Mouse (Mus musculus) midbrain, embryonic 15.5 days (tissue): ENCODE results near the gene Ankrd33b. TPM values are rescaled to one million over a fixed set of nuclear protein-coding genes. Genes with fewer than 3 reads are reported as not detected.

Experiments used
- ATAC-seq: fragments of 200-750 bp; cut with Nextera tagmentation; replicated peaks from 2 replicates; pipeline ENCODE4 v1.8.0; 2017; ENCODE audit warnings: moderate TSS enrichment
- H3K27ac ChIP-seq: fragments of 300-500 bp; sonication (generic); 2 replicates; pipeline ENCODE4 v1.5.1; 2015; ENCODE audit warnings: mild to moderate bottlenecking, inconsistent platforms
- H3K27me3 ChIP-seq: fragments of 300-500 bp; sonication (generic); replicated peaks from 2 replicates; pipeline ENCODE4 v1.6.1; 2015; ENCODE audit warnings: inconsistent platforms
- H3K36me3 ChIP-seq: fragments of 300-500 bp; sonication (generic); replicated peaks from 2 replicates; pipeline ENCODE4 v1.6.1; 2015; ENCODE audit warnings: inconsistent platforms
- H3K4me1 ChIP-seq: fragments of 300-500 bp; sonication (generic); 2 replicates; pipeline ENCODE4 v1.6.1; 2015; ENCODE audit warnings: inconsistent platforms
- H3K4me2 ChIP-seq: fragments of 300-500 bp; sonication (generic); 2 replicates; pipeline ENCODE4 v1.6.1; 2015; ENCODE audit warnings: inconsistent platforms, mild to moderate bottlenecking, moderate library complexity
- H3K4me3 ChIP-seq: fragments of 300-500 bp; sonication (generic); 2 replicates; pipeline ENCODE4 v1.5.1; 2015; ENCODE audit warnings: mild to moderate bottlenecking, inconsistent platforms
- H3K9ac ChIP-seq: fragments of 300-500 bp; sonication (generic); 2 replicates; pipeline ENCODE4 v1.6.1; 2015; ENCODE audit warnings: mild to moderate bottlenecking, inconsistent platforms
- H3K9me3 ChIP-seq: fragments of 300-500 bp; sonication (generic); 2 replicates; pipeline ENCODE4 v1.6.1; 2016; ENCODE audit warnings: inconsistent platforms
- WGBS: fragments of 180-500 bp; shearing (Covaris S2); methylation state at CpG from one replicate; pipeline ENCODE4 v1.1.7; 2015; ENCODE audit warnings: mixed read lengths; 5-methylcytosine and 5-hydroxymethylcytosine counted together
- polyA plus RNA-seq: library from polyadenylated mRNA; unstranded; fragments of >200 nt; fragmentation: Nextera tagmentation; extraction: Ambion mirVana; gene quantifications from 2 replicates; pipeline ENCODE4 v1.2.1, GENCODE M21; 2015

Ankrd33b gene
- polyA plus RNA-seq, 1 experiment from 2014 or later = 1.1 TPM

GRCm38 (mm10) chr15:31309526-31309925 lies 58.0 kb downstream of the Ankrd33b start:
- H3K27ac ChIP-seq = no peak overlapping the region
- no peak overlapping the region for H3K4me2 ChIP-seq
- no peaks in the 10 kb centered on the region for H3K27me3 ChIP-seq
- H3K4me3 ChIP-seq = no peak overlapping the region
- peaks cover 3% of the 10 kb centered on the region; the same call in 1 of the 2 replicates for H3K9me3 ChIP-seq
- H3K36me3 ChIP-seq = no peaks in the 10 kb centered on the region
- H3K4me1 ChIP-seq = no peaks in the 10 kb centered on the region
- ATAC-seq = no peak
- whole genome bisulfite sequencing = 72% methylated on average over 15 of the region's 15 CpGs
- H3K9ac ChIP-seq = no peak overlapping the region

- H3K27me3 ChIP-seq = no peaks in the 10 kb centered on the region
- no peak overlapping the region for H3K9ac ChIP-seq
- peaks cover 3% of the 10 kb centered on the region; the same call in 1 of the 2 replicates for H3K9me3 ChIP-seq
- ATAC-seq = no peak
- WGBS = 77% methylated on average over 4 of the region's 4 CpGs
- no peaks in the 10 kb centered on the region for H3K36me3 ChIP-seq
- H3K4me3 ChIP-seq = no peak overlapping the region
- H3K4me2 ChIP-seq = no peak overlapping the region
- no peak overlapping the region for H3K27ac ChIP-seq
- no peaks in the 10 kb centered on the region; the same call in 1 of the 2 replicates for H3K4me1 ChIP-seq
Measured at GRCm38 (mm10) chr15:31306726-31307125, 60.8 kb downstream of the Ankrd33b start.

GRCm38 (mm10) chr15:31305181-31305580 lies 62.3 kb downstream of the Ankrd33b start:
- Histone ChIP-seq H3K4me3 (no peak overlapping the region), H3K4me2 (no peak overlapping the region), H3K9me3 (peaks cover 3% of the 10 kb centered on the region; the same call in 1 of the 2 replicates), H3K36me3 (no peaks in the 10 kb centered on the region), H3K9ac (no peak overlapping the region), H3K4me1 (no peaks in the 10 kb centered on the region; the same call in 1 of the 2 replicates), H3K27me3 (no peaks in the 10 kb centered on the region), H3K27ac (no peak overlapping the region)
- ATAC-seq = no peak; the same call in 1 of the 2 replicates
- 44% methylated on average over 6 of the region's 6 CpGs for WGBS

- Histone ChIP-seq H3K27ac (no peak overlapping the region), H3K36me3 (no peaks in the 10 kb centered on the region)
- WGBS = 89% methylated on average over 3 of the region's 3 CpGs
Measured at GRCm38 (mm10) chr15:31304302-31304701, 63.2 kb downstream of the Ankrd33b start.

GRCm38 (mm10) chr15:31302293-31302990 lies 65.1 kb downstream of the Ankrd33b start:
- Histone ChIP-seq H3K36me3 (no peaks in the 10 kb centered on the region), H3K9ac (no peak overlapping the region), H3K9me3 (no peaks in the 10 kb centered on the region), H3K4me3 (no peak overlapping the region), H3K4me2 (no peak overlapping the region), H3K27me3 (no peaks in the 10 kb centered on the region; the same call in 1 of the 2 replicates), H3K4me1 (peaks cover 12% of the 10 kb centered on the region), H3K27ac (no peak overlapping the region)
- WGBS = 66% methylated on average over 12 of the region's 12 CpGs
- no peak for ATAC-seq

More at GRCm38 (mm10) chr15:31304302-31304701, 63.2 kb downstream of the Ankrd33b start:
- H3K9me3 ChIP-seq = peaks cover 3% of the 10 kb centered on the region; the same call in 1 of the 2 replicates
- H3K4me2 ChIP-seq = no peak overlapping the region
- no peaks in the 10 kb centered on the region for H3K27me3 ChIP-seq
- no peak overlapping the region for H3K4me3 ChIP-seq
- no peak overlapping the region for H3K9ac ChIP-seq
- H3K4me1 ChIP-seq = peaks cover 5% of the 10 kb centered on the region
- no peak for ATAC-seq

- H3K9me3 ChIP-seq = no peaks in the 10 kb centered on the region
- no peak overlapping the region for H3K4me3 ChIP-seq
- no peak overlapping the region for H3K27ac ChIP-seq
- WGBS = 58% methylated on average over 6 of the region's 6 CpGs
- peaks cover 8% of the 10 kb centered on the region; the same call in 1 of the 2 replicates for H3K27me3 ChIP-seq
- peaks cover 19% of the 10 kb centered on the region for H3K4me1 ChIP-seq
- no peak overlapping the region for H3K4me2 ChIP-seq
- ATAC-seq = no peak
- H3K9ac ChIP-seq = no peak overlapping the region
- H3K36me3 ChIP-seq = no peaks in the 10 kb centered on the region
Measured at GRCm38 (mm10) chr15:31299258-31299917, 68.1 kb downstream of the Ankrd33b start.

- Histone ChIP-seq H3K36me3 (no peaks in the 10 kb centered on the region), H3K4me1 (peaks cover 19% of the 10 kb centered on the region), H3K27ac (no peak overlapping the region), H3K9me3 (no peaks in the 10 kb centered on the region), H3K4me2 (peak overlapping the region; percentile 82), H3K4me3 (peak overlapping the region; percentile 40), H3K9ac (0 out of 2 replicates have a peak overlapping the region, but pooled peaks have one; percentile 27), H3K27me3 (peaks cover 8% of the 10 kb centered on the region; the same call in 1 of the 2 replicates)
- ATAC-seq = peak; percentile 27; the same call in 1 of the 2 replicates
- 22% methylated on average over 13 of the region's 13 CpGs for WGBS
Measured at GRCm38 (mm10) chr15:31297777-31298137, 69.8 kb downstream of the Ankrd33b start.

- Histone ChIP-seq H3K27me3 (peaks cover 8% of the 10 kb centered on the region; the same call in 1 of the 2 replicates), H3K9me3 (no peaks in the 10 kb centered on the region), H3K4me1 (peaks cover 19% of the 10 kb centered on the region), H3K4me3 (peak overlapping the region; percentile 40), H3K36me3 (no peaks in the 10 kb centered on the region), H3K27ac (no peak overlapping the region), H3K9ac (peak overlapping the region; percentile 27), H3K4me2 (peak overlapping the region; percentile 82)
- WGBS = 9% methylated on average over 40 of the region's 40 CpGs
- ATAC-seq = peak; percentile 63
Measured at GRCm38 (mm10) chr15:31296882-31297776, 70.4 kb downstream of the Ankrd33b start.

GRCm38 (mm10) chr15:31294311-31294710 lies 73.2 kb downstream of the Ankrd33b start:
- Histone ChIP-seq H3K27me3 (peaks cover 8% of the 10 kb centered on the region; the same call in 1 of the 2 replicates), H3K4me2 (no peak overlapping the region), H3K9ac (no peak overlapping the region), H3K9me3 (no peaks in the 10 kb centered on the region), H3K4me3 (no peak overlapping the region), H3K36me3 (no peaks in the 10 kb centered on the region), H3K4me1 (peaks cover 15% of the 10 kb centered on the region), H3K27ac (no peak overlapping the region)
- no peak for ATAC-seq
- WGBS = 9% methylated on average over 2 of the region's 2 CpGs

GRCm38 (mm10) chr15:31292627-31293026 lies 74.9 kb downstream of the Ankrd33b start:
- H3K36me3 ChIP-seq = no peaks in the 10 kb centered on the region
- 55% methylated on average over 3 of the region's 3 CpGs for WGBS
- H3K4me3 ChIP-seq = no peak overlapping the region
- no peak overlapping the region for H3K27ac ChIP-seq
- H3K9me3 ChIP-seq = no peaks in the 10 kb centered on the region
- H3K4me1 ChIP-seq = peaks cover 9% of the 10 kb centered on the region
- no peak overlapping the region for H3K9ac ChIP-seq
- no peak for ATAC-seq
- peaks cover 8% of the 10 kb centered on the region; the same call in 1 of the 2 replicates for H3K27me3 ChIP-seq
- no peak overlapping the region for H3K4me2 ChIP-seq

- no peak overlapping the region for H3K27ac ChIP-seq
- 92% methylated on average over 3 of the region's 3 CpGs for WGBS
- H3K9ac ChIP-seq = no peak overlapping the region
- H3K27me3 ChIP-seq = no peaks in the 10 kb centered on the region
- no peaks in the 10 kb centered on the region for H3K36me3 ChIP-seq
- 0 out of 2 replicates have a peak, but pooled peaks cover 3% of the 10 kb centered on the region for H3K4me1 ChIP-seq
- no peak overlapping the region for H3K4me2 ChIP-seq
- H3K9me3 ChIP-seq = no peaks in the 10 kb centered on the region
- no peak overlapping the region for H3K4me3 ChIP-seq
- ATAC-seq = no peak
Measured at GRCm38 (mm10) chr15:31285695-31286094, 81.8 kb downstream of the Ankrd33b start.
